ENCODE assay signal across 9 mouse cellular contexts in the genomic region with DNA sequence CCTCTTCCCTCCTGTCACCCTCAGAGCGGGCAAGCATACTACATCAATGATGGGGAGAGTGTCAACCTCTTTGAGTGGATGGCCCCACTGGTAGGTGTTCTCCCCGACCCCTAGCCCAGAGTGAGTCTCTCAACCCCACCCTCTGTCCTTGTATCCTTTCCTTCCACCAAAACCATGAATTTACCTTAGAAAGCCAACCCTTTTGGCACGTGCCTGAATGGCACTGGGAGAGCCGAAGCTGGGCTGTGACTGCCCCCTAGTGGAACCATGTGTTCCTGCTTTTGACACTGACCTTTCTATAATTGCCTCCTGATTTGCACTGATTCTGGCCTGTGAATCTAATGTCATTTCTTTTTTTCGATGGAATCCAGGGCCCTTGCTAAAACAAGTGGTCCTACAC. TPM values are rescaled to one million over a fixed set of nuclear protein-coding genes. Genes with fewer than 3 reads are reported as not detected.
DNase-seq lines count a peak whose midpoint lies in the region; ATAC-seq lines count a peak whose summit lies in the region.
"Had no signal": no experiment of that assay in that cellular context is flagged by ENCODE, and none has a peak within 500 bp of the region (broad histone marks: within the 10 kb centered on the region; RNA-seq: fewer than 3 reads in every experiment).

No protein-coding gene starts in this region.

- peak; percentile 31; the same call in 1 of the 2 replicates for ATAC-seq in embryonic facial prominence, embryonic 14.5 days (ENCODE audit: low read depth)
- ATAC-seq in hindbrain, embryonic 13.5 days (ENCODE audit: low FRiP score): peak; percentile 33; the same call in 1 of the 2 replicates

- no peak overlapping the region for H3K4me3 ChIP-seq in embryonic facial prominence, embryonic 14.5 days (ENCODE audit: low read depth, low read length)
- no peak overlapping the region for H3K4me3 ChIP-seq in hindbrain, embryonic 13.5 days

- H3K4me2 ChIP-seq in embryonic facial prominence, embryonic 14.5 days (ENCODE audit: low read depth, low read length): no peak overlapping the region
- H3K4me2 ChIP-seq in hindbrain, embryonic 13.5 days: no peak overlapping the region

- no peak overlapping the region for H3K27ac ChIP-seq in embryonic facial prominence, embryonic 14.5 days (replicated peaks; ENCODE audit: low read depth, low read length)
- no peak overlapping the region for H3K27ac ChIP-seq in hindbrain, embryonic 13.5 days

- H3K4me1 ChIP-seq in embryonic facial prominence, embryonic 14.5 days (ENCODE audit: control insufficient read depth, insufficient read depth, low read length): no peaks in the 10 kb centered on the region
- H3K4me1 ChIP-seq in hindbrain, embryonic 13.5 days (replicated peaks): no peaks in the 10 kb centered on the region

- no peaks in the 10 kb centered on the region for H3K27me3 ChIP-seq in embryonic facial prominence, embryonic 14.5 days (replicated peaks; ENCODE audit: control insufficient read depth, insufficient read depth, low read length)
- H3K27me3 ChIP-seq in hindbrain, embryonic 13.5 days: peaks cover 13% of the 10 kb centered on the region; the same call in 1 of the 2 replicates

- intact Hi-C loops in heart, postnatal 25 days (cut with DNase I): loop anchor here (2.0 to 10.0 kb wide), 4 partner anchors 66 to 188 kb away; a partner anchor contains a TSS
- intact Hi-C loops in left cerebral cortex, postnatal 10 days (cut with DNase I): loop anchor here (2.0 to 10.0 kb wide), 3 partner anchors 71 to 188 kb away; a partner anchor contains a TSS

- peak; percentile 92 for DNase-seq in heart, adult 11 months
- DNase-seq in heart, postnatal 25 days (ENCODE audit: low spot score): no peak
- peak; percentile 68 for DNase-seq in adrenal gland, postnatal 25 days
- peak; percentile 75 for DNase-seq in embryonic facial prominence, embryonic 14.5 days (ENCODE audit: low spot score)
- DNase-seq in left cerebral cortex, postnatal 10 days (ENCODE audit: extremely low spot score in 1 of 2, low spot score in 2 of 2): peak; percentile 54 to 68
- DNase-seq in mesoderm, embryonic 11.5 days (ENCODE audit: low read depth, low spot score): peak; percentile 76
- peak; percentile 55 to 66 for DNase-seq in right cerebral cortex, adult 2 months (ENCODE audit: low spot score in 2 of 2)

- no peaks in the 10 kb centered on the region for H3K9me3 ChIP-seq in embryonic facial prominence, embryonic 14.5 days (ENCODE audit: control insufficient read depth, low read length)
- no peaks in the 10 kb centered on the region for H3K9me3 ChIP-seq in hindbrain, embryonic 13.5 days

- no peaks in the 10 kb centered on the region for H3K36me3 ChIP-seq in embryonic facial prominence, embryonic 14.5 days (ENCODE audit: control insufficient read depth, insufficient read depth, low read length)
- H3K36me3 ChIP-seq in hindbrain, embryonic 13.5 days: no peaks in the 10 kb centered on the region

- WGBS in embryonic facial prominence, embryonic 14.5 days: 21% methylated on average over 5 of the region's 5 CpGs
- WGBS in hindbrain, embryonic 13.5 days: 24% methylated on average over 5 of the region's 5 CpGs

- no peak overlapping the region for H3K9ac ChIP-seq in embryonic facial prominence, embryonic 14.5 days (ENCODE audit: low read depth, low read length)
- H3K9ac ChIP-seq in hindbrain, embryonic 13.5 days: no peak overlapping the region

RNA-seq across cellular contexts. Expression of a gene that starts 11.1 kb away (rescaled TPM):
- total RNA-seq in heart, postnatal 25 days (2021): not detected
- not detected in 2 replicates for total RNA-seq in adrenal gland, postnatal 25 days (2021)
- polyA plus RNA-seq in embryonic facial prominence, embryonic 14.5 days (2014; fragmentation: Nextera tagmentation; extraction: Ambion mirVana): not detected in 2 replicates
- not detected in 2 replicates for polyA plus RNA-seq in hindbrain, embryonic 13.5 days (2015; fragmentation: Nextera tagmentation; extraction: Ambion mirVana)
- under 1 TPM in 1 of 2 experiments, not detected in 1; 0.28 TPM for total RNA-seq in left cerebral cortex, postnatal 10 days (2021)
- total RNA-seq: left cerebral cortex, postnatal 36 days had no signal

RNA-seq across cellular contexts. Expression of a gene that starts 19.4 kb away (rescaled TPM):
- total RNA-seq in heart, postnatal 25 days (2021): 10 to 100 TPM; 27.7 to 32.5 TPM
- 40.4 and 68.2 TPM in 2 replicates for total RNA-seq in adrenal gland, postnatal 25 days (2021)
- 19.6 and 22.2 TPM in 2 replicates for polyA plus RNA-seq in embryonic facial prominence, embryonic 14.5 days (2014; fragmentation: Nextera tagmentation; extraction: Ambion mirVana)
- 26.0 and 26.4 TPM in 2 replicates for polyA plus RNA-seq in hindbrain, embryonic 13.5 days (2015; fragmentation: Nextera tagmentation; extraction: Ambion mirVana)
- 10 to 100 TPM; 45.1 to 46.0 TPM for total RNA-seq in left cerebral cortex, postnatal 10 days (2021)
